Mouse (Mus musculus) hindbrain, embryonic 11.5 days (tissue): ENCODE measurements at regions not wholly inside any gene's neighbourhood (a gene's known extent, or its start where the extent isn't known, plus 50 kb on each side); places are given as distances from the start of the nearest gene placed in this dataset.

Experiments used
- ATAC-seq: fragments of 200-750 bp; cut with Nextera tagmentation; 2 replicates; pipeline ENCODE4 v1.8.0; 2017; ENCODE audit warnings: mild to moderate bottlenecking, moderate TSS enrichment, moderate library complexity; ENCODE audit not compliant: low FRiP score
- DNase-seq: peaks from one replicate; pipeline ENCODE4 v3.0.0-alpha.2; 2015; ENCODE audit warnings: low spot score
- H3K27ac ChIP-seq: fragments of 300-500 bp; sonication (generic); 2 replicates; pipeline ENCODE4 v1.5.1; 2014; ENCODE audit warnings: mild to moderate bottlenecking, low read depth, low read length
- H3K27me3 ChIP-seq: fragments of 300-500 bp; sonication (generic); 2 replicates; pipeline ENCODE4 v1.6.1; 2014; ENCODE audit warnings: mild to moderate bottlenecking, low read length, moderate library complexity, mixed read lengths; ENCODE audit not compliant: control insufficient read depth, insufficient read depth
- H3K36me3 ChIP-seq: fragments of 300-500 bp; sonication (generic); 2 replicates; pipeline ENCODE4 v1.6.1; 2014; ENCODE audit warnings: mild to moderate bottlenecking, low read length, moderate library complexity, mixed read lengths; ENCODE audit not compliant: control insufficient read depth, insufficient read depth
- H3K4me1 ChIP-seq: fragments of 300-500 bp; sonication (generic); replicated peaks from 2 replicates; pipeline ENCODE4 v1.6.1; 2014; ENCODE audit warnings: low read length, mixed read lengths; ENCODE audit not compliant: control insufficient read depth, insufficient read depth
- H3K4me2 ChIP-seq: fragments of 300-500 bp; sonication (generic); replicated peaks from 2 replicates; pipeline ENCODE4 v1.6.1; 2014; ENCODE audit warnings: mild to moderate bottlenecking, low read depth, low read length
- H3K4me3 ChIP-seq: fragments of 300-500 bp; sonication (generic); 2 replicates; pipeline ENCODE4 v1.5.1; 2014; ENCODE audit warnings: low read depth, low read length
- H3K9ac ChIP-seq: fragments of 300-500 bp; sonication (generic); 2 replicates; pipeline ENCODE4 v1.6.1; 2014; ENCODE audit warnings: low read depth, low read length
- H3K9me3 ChIP-seq: fragments of 300-500 bp; sonication (generic); 2 replicates; pipeline ENCODE4 v1.6.1; 2016; ENCODE audit warnings: low read length; ENCODE audit not compliant: control insufficient read depth
- WGBS: fragments of 180-500 bp; shearing (Covaris S2); extraction: QIAGEN DNeasy Blood & Tissue Kit; methylation state at CpG from one replicate; pipeline ENCODE4 v1.1.7; 2014; 5-methylcytosine and 5-hydroxymethylcytosine counted together

DNA sequence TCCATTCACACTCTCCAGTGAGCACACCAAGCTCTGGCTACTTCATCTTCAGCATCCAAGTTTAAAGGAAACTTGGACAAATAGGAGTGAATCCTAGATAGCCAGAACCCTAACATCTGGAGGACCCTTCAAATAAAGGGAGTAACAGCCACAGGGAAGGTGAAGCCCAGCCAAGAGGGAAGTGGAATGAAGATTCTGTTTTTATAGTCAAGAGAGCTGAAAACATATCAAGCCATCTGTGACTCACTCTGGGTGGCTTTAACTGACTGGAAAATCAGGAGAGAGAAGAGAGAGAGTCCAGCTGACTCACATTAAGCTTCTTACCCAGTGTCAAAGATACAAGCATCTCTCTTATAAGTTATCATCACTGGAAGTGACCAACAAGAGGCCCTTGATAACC, 169.6 kb upstream of the Trib2 start:
- Histone ChIP-seq H3K4me3 (no peak overlapping the region), H3K27ac (no peak overlapping the region), H3K4me1 (no peaks in the 10 kb centered on the region), H3K9me3 (no peaks in the 10 kb centered on the region), H3K4me2 (no peak overlapping the region), H3K36me3 (no peaks in the 10 kb centered on the region), H3K27me3 (no peaks in the 10 kb centered on the region), H3K9ac (no peak overlapping the region)
- ATAC-seq = no peak
- no peak for DNase-seq

DNA sequence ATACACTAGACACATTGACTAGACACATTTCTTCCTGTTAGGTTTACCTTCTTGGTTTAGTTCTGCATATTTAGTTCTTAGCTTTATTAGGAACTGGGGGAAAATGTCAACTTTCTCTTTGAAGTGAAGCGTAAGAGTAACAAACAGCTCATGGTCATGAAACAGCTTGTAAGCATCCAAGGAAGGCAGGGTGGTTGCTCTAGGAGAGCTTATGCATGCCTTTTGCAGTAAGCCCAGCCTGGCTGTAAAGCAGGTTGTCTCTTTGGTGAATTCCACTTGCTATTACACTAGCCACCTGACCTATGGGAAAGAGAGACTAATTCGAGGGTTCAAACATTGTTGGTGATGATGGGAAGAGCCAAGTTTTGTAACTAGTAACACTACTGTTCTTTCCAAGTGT, 168.9 kb upstream of the Trib2 start:
- DNase-seq = no peak
- WGBS = 94% methylated on average over 2 of the region's 2 CpGs
- Histone ChIP-seq H3K27me3 (no peaks in the 10 kb centered on the region), H3K4me3 (no peak overlapping the region), H3K4me1 (no peaks in the 10 kb centered on the region), H3K9me3 (no peaks in the 10 kb centered on the region), H3K36me3 (no peaks in the 10 kb centered on the region), H3K9ac (no peak overlapping the region), H3K27ac (no peak overlapping the region), H3K4me2 (no peak overlapping the region)
- ATAC-seq = no peak

DNA sequence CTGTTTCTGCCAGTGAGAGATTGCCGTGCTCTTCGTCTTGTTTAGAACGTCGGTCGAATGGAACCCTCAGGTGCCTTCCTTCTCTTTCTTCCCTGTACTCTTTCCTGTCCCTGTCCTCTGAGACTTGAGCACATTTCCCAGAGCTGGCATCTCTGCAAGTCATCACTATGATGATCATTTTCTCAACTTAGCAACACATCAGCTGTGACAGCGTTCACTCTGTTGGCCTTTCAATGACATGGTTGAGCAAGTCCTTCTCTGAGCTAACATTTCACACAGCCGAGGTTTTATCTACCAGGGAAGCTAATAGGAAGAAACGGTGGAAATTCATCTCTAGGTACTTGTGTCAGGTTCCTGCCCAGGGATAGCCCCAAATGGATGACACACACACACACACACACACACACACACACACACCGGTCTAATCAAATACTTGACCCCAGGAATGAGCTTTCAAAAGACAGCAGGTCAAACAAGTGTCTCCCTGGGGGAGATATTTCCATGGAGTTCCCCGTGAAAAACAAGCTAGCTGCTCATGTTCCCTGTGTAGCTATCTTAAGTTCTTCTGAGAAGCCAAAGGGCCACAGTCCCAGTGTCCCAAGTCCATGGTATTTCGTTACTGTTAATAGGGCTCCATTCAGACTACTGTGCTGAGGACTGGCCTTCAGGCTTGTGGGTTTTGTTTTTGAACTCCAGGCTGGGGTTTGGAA, 167.0 kb upstream of the Trib2 start:
- Histone ChIP-seq H3K36me3 (no peaks in the 10 kb centered on the region), H3K4me1 (no peaks in the 10 kb centered on the region), H3K4me2 (no peak overlapping the region), H3K9me3 (no peaks in the 10 kb centered on the region), H3K27ac (no peak overlapping the region), H3K9ac (no peak overlapping the region), H3K27me3 (no peaks in the 10 kb centered on the region), H3K4me3 (no peak overlapping the region)
- no peak for ATAC-seq
- WGBS = 85% methylated on average over 11 of the region's 11 CpGs
- no peak for DNase-seq

DNA sequence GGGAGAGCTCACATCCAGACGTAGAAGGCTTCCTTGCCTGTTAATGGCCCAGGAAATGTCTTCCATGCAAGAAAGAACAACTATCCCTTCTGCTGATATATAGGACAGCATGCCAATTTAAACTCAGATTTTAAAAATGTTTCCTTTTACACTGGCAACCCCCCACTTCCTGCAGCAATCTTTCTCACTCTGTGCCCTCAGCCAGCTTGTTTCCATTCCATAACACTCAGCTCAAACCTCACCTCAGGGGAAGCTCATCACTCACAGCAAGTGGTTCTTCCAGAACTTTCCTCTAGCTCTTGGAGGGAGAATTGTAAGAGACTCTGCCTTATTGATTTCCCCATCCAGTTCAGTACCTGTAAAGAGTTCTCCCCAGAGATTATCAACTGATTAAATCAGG, 165.0 kb upstream of the Trib2 start:
- Histone ChIP-seq H3K27me3 (no peaks in the 10 kb centered on the region), H3K4me2 (no peak overlapping the region), H3K9me3 (no peaks in the 10 kb centered on the region), H3K4me3 (no peak overlapping the region), H3K9ac (no peak overlapping the region), H3K27ac (no peak overlapping the region), H3K4me1 (no peaks in the 10 kb centered on the region), H3K36me3 (no peaks in the 10 kb centered on the region)
- ATAC-seq (no peak), DNase-seq (no peak)
- 55% methylated on average over 1 of the region's 1 CpGs for WGBS

DNA sequence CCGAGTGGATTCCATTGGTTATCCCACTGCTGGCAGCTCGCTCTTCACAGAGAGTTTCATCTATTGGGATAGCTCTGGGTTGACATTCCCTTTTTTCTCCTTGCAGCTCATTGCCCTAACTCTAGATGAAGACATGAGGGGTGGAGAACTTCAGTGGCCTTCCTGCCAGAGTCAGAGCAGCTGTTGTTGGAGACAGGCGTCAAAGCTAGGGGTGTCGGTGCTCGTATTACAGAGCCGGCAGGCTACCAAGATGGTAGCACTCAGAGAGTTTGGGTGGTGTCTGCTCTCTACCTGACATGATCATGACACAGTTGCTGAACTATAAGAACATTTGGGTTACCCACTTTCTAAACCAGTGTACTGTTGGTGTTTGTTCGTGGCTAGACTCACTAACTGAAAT, 162.5 kb upstream of the Trib2 start:
- H3K36me3 ChIP-seq = no peaks in the 10 kb centered on the region
- H3K4me2 ChIP-seq = no peak overlapping the region
- no peak overlapping the region for H3K4me3 ChIP-seq
- no peaks in the 10 kb centered on the region for H3K9me3 ChIP-seq
- 88% methylated on average over 7 of the region's 7 CpGs for WGBS
- no peaks in the 10 kb centered on the region for H3K4me1 ChIP-seq
- H3K27ac ChIP-seq = no peak overlapping the region
- no peak overlapping the region for H3K9ac ChIP-seq
- no peaks in the 10 kb centered on the region for H3K27me3 ChIP-seq
- ATAC-seq (no peak), DNase-seq (no peak)

DNA sequence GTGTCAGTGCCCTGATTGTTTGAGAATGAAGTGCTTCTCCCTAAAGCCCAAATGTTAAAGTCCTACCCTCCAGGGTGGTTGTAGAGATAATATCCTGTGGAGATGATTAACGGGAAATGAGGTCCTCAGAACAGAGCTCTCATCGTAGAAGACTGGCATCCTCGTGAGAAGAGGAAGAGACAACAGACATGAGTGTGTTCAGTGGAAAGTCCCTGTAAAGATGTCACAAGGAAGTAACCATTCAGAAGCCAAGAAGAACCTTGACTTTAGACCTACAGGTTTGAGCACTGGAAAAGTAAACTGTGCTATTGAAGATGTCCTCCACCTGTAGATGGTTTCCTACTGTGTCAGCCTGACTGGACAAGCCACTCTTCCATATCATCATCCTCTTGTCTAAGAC, 155.1 kb upstream of the Trib2 start:
- Histone ChIP-seq H3K9me3 (no peaks in the 10 kb centered on the region), H3K4me3 (no peak overlapping the region), H3K27me3 (no peaks in the 10 kb centered on the region), H3K27ac (no peak overlapping the region), H3K36me3 (no peaks in the 10 kb centered on the region), H3K9ac (no peak overlapping the region), H3K4me2 (no peak overlapping the region), H3K4me1 (no peaks in the 10 kb centered on the region)
- ATAC-seq = no peak
- 95% methylated on average over 3 of the region's 3 CpGs for WGBS
- no peak for DNase-seq

DNA sequence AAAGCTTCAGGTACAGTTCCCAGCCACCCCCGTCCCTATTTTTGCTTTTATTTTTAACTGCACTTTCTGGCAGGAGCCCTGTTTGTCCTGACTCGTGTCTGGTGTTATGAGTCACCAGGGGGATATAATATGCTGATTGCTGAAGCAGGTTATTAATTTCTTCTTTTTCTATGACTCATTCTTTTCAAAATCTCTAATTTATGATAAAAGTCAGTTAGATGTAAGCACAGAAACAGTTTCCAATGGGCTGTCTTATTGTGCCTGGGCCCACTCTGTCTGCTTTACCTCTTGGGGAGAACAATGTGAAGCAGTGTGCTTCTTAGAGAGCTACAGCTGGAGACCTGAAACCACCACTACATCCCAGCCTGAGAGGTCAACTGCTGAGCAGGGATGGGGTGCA, 153.5 kb upstream of the Trib2 start:
- Histone ChIP-seq H3K36me3 (no peaks in the 10 kb centered on the region), H3K4me3 (no peak overlapping the region), H3K4me2 (no peak overlapping the region), H3K27me3 (no peaks in the 10 kb centered on the region), H3K4me1 (no peaks in the 10 kb centered on the region), H3K9me3 (no peaks in the 10 kb centered on the region), H3K9ac (no peak overlapping the region), H3K27ac (no peak overlapping the region)
- ATAC-seq (no peak), DNase-seq (no peak)
- 78% methylated on average over 2 of the region's 2 CpGs for WGBS

DNA sequence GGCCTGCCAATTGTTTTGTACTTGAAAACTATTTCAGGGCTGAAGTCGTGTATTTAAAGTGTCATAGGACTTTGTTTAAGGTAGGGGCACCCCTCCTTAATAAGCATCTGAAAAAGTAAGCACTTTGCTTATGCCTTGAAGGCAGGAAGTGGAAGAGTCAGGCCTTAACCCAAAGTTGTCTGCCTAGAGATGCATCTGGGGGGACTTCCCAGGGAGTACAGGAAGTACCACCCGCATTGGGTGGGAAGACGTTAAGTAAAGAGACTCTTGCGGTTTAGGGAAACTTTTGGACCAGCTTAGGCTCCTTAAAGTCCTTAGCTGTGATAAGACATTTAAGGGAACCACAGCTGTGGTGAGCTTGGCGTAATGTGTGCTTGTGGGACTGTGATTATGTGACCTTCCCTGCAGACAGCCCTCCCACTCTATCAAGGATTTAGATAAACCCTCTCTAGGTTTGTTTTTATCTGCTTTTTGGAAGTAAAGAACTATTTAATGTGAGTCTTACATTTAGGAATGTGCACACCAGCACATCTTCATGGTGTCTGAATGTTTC, 150.9 kb upstream of the Trib2 start:
- no peak for DNase-seq
- WGBS = 80% methylated on average over 5 of the region's 5 CpGs
- Histone ChIP-seq H3K27ac (no peak overlapping the region), H3K9me3 (no peaks in the 10 kb centered on the region), H3K36me3 (no peaks in the 10 kb centered on the region), H3K4me3 (no peak overlapping the region), H3K27me3 (no peaks in the 10 kb centered on the region), H3K4me2 (no peak overlapping the region), H3K9ac (no peak overlapping the region), H3K4me1 (no peaks in the 10 kb centered on the region)
- ATAC-seq = no peak

DNA sequence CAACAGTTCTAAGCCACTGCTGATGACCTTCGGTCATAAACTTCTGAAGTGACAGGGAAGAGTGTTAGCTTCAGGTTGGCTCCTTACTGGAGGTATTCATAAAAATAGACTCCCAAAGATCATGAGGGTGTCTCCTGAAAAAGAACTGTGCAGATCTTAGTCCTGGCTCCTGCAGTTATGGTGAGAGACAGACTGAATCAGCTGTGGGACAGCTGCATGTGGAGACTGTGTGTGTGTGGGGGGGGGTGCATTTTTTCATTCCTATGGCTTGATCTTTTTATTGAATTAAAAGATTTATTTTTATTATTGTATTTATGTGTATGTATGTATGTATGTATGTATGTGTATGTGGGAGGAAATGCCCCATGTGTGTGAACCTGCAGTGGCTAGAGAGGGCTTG, 149.9 kb upstream of the Trib2 start:
- Histone ChIP-seq H3K4me1 (no peaks in the 10 kb centered on the region), H3K27ac (no peak overlapping the region), H3K9ac (no peak overlapping the region), H3K4me3 (no peak overlapping the region), H3K4me2 (no peak overlapping the region), H3K9me3 (no peaks in the 10 kb centered on the region), H3K27me3 (no peaks in the 10 kb centered on the region), H3K36me3 (no peaks in the 10 kb centered on the region)
- DNase-seq (no peak), ATAC-seq (no peak)
- WGBS = 95% methylated on average over 1 of the region's 1 CpGs
